Mouse (Mus musculus) telencephalon, adult 2 months (tissue): ENCODE data around the gene Msantd2.
A peak's percentile ranks its signal among the peaks of the same experiment; 100 is the strongest.

Experiments used
- DNase-seq: peaks from one replicate; pipeline ENCODE4 v3.0.0-alpha.2; 2011; ENCODE audit warnings: low read depth, low spot score

Gene Msantd2

GRCm38 (mm10) chr9:37488611-37489396 lies at the start of gene Msantd2:
Gene Msantd2 (plus strand): TSS chr9:37489319.
- peak; percentile 47 for DNase-seq

GRCm38 (mm10) chr9:37452401-37452800 lies 36.7 kb upstream of the Msantd2 start:
- no peak for DNase-seq

GRCm38 (mm10) chr9:37453328-37453727 lies 35.8 kb upstream of the Msantd2 start:
- DNase-seq = no peak

GRCm38 (mm10) chr9:37454011-37454492 lies 35.1 kb upstream of the Msantd2 start:
- DNase-seq = no peak

DNA sequence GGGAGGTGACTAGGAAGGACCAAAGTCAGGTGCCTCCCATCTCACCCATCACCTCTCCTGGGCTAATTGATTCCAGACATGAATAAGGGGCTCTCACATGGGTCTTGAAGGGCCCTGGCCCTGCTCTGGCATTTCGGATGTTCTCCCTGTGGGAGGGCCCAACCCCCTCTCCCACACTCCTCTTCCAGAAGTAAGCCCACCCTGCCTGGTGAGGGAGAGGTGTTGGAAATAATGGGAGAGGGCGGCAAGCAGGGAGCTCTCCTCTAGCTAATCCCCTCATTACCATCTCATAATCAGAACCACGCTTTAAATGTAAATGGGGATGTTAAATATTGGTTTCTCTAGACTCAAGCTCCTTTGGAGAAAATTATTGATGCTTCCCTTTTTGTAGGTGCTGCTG lies 34.1 kb upstream of the Msantd2 start:
- no peak for DNase-seq

DNA sequence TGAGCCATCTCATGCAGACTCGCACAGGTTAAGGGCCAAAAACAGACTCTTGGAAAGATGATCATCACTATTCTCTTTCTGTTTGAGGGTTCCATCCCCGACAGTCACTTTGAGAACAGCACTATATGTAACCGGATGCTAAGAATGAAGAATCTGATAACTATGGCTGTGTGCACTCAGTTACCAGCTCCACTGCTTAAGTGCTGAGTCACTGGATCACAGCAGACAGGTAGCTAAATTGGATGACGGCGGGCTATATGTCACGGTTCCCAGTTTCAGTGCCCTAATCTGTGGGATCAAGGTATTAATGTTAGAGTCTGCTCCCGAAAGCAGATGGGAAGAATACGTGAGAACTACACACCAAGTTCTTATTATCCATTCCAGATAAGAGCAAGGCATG lies 33.3 kb upstream of the Msantd2 start:
- no peak for DNase-seq

DNA sequence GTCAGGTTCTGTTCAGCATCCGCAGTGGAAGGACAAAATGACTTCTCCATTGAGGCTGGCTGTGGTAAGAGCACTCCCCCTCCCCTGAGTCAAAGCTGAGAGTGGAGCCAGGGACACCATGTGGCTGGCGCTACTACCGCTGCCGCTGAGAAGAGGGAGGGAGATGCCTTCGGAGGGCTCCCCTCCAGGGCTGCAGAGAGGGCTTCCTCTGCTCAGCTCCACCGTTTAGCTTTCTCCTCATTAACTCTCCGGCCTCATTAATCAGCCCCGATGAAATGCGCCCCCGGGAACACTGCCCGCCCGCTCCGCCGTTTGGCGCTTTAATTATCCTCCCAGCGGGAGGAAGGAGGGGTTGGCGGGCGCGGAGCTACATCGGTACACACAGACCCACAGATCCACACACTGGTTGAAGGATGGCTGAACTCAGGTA lies 32.6 kb upstream of the Msantd2 start:
- DNase-seq = no peak

GRCm38 (mm10) chr9:37457151-37457550 lies 32.0 kb upstream of the Msantd2 start:
- no peak for DNase-seq

DNA sequence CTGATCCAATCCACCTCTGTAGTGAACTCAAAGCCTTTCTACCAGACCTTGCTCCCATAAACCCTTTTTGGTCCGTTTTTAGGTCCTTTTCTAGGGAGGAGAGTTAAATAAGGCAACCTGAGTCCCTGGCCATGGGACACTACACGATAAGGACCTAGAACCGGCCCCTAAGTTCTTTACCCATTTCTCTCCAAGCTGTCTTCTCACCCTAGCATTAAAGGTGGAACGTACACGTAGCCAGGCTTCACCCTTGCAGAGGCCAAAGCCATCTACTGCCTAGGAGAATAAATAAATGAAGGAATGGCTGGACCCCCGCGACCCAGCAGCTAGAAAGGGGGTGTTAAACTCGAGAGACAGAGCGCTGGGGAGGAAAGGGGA lies 29.5 kb upstream of the Msantd2 start:
- DNase-seq = no peak

DNA sequence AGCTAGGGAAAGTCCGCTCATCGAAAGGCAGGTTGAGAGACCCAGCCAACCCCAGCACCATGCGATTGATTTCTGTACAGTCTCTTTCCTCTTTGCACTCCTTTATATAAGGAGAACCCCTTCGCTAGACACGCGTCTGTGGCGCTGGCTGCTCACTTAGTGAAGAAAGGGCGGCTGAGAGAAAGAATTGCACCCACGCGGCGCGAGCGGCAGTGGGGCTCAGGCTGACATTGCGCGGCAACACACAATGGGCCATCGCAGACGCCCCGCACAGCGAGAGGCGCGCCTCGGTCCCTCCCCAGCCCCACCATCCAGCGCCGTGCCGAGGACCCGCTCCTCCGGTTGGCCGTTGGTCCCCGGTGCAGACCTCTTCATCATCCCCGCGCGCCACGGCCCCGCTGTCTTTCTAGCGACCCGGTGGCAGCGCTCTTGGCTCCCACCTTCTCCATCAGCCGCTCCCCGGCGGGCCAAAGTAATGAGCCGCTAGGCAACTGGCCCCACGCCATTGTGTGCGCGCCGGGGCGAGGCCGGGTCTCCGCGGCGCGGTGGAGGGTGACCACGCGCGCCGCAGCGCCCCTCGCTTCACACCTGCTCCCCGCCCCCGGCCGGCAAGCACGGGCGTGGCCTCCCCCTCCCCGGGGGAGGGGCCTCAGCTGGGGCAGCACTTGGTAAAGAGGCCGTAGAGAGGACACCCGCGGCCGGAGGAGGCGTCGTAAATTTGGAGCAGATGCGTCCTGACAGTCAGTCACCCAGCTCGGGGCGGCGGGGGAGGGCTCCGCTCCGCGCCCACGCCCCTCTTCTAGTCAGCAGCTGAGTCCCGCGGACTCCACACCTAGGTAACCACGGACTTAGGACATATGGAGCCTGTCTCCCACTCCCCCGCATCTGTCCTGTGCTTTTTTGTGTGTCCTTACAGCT lies 28.8 kb upstream of the Msantd2 start:
- no peak for DNase-seq

DNA sequence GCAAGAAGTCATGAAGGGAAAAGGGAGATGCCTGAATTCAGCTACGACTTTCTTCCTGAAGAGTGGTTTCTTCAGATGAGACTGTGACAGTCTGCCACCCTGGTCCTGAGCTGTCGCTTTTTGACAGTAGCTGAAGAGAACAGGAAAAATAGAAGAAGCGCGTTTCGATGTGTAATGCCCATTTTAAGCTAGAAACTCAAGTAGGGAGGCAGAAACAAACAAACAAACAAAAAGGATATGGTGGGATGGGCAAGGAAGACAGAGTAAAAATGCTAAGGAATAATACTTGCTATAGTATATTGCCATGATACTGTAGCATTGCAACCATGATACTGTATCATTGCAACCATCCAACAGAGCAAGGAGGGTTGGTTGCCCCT lies 28.2 kb upstream of the Msantd2 start:
- no peak for DNase-seq

GRCm38 (mm10) chr9:37461571-37461970 lies 27.5 kb upstream of the Msantd2 start:
- no peak for DNase-seq

DNA sequence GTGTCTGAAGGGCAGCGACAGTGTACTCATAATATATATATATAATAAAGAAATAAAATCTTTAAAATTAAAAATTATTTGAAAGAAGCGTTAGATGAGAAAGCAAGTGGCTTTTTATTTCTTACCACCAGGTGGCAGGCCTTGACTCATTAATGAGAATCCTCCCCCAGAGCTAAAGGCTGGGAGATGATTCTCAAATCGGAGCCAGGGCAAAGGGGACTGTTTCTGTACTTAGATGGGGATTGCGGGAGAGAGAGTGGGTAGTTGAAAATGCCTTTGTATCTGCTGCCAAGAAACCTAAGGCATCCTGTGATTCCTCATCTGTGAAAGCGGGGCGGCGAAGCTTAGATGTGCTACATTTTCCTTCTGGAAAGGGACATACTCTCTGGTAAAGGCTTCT lies 26.4 kb upstream of the Msantd2 start:
- peak; percentile 65 for DNase-seq

GRCm38 (mm10) chr9:37473611-37474125 lies 15.5 kb upstream of the Msantd2 start:
- no peak for DNase-seq

DNA sequence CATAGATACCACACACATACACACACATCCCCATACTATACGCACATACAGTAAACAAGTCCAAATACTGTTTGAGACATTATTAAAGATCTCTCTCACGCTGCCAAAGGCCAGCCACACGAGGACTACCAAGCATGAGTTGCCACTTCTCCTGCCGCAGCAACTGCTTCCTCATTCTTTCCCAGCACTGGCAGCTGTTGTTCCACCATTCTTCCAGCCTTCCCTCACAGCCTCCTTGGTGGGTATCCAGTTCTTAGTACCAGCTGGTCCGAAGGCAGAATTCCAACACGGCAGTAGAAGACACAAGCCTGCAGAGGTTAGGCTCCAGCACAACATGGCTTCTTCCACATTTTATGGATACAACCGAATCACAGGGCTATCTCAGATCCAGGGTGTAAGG lies 14.2 kb upstream of the Msantd2 start:
- DNase-seq = no peak

DNA sequence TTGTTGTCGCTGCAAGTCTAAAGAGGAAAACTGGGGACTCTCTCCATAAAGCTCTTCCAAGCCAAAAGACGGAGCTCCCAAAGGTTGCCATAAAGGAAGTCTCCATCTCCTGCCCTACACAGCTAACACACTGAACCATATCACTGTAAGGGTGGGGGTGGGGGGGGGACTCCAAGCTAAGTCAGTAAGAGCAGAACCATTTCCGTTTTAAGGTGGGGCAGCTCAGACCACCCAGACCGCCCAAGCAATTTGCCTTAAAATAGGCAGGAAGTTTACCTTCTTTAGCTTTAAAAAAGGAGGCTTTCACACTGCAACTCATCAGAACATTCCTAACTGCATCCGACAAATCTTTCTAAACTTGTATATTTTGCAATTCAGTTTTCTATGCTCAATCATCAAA lies 4.0 kb upstream of the Msantd2 start:
- DNase-seq = no peak

DNA sequence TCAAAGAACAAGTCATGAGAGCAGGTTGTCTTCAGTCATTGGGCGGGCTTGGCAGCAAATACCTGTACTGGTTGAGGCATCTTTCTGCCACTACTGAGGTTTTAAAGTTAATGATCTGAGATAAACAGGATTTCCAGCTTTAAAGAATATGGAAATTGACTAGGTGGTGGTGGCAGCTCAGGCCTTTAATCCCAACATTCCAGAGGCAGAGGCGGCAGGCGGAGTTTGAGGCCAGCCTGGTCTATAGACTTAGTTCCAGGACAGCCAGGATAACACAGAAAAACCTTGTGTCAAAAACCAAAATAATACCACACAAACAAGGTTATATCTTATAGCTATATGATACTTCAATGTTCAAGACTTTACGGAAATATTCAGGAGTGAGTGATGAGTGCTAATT lies 1.1 kb upstream of the Msantd2 start:
- no peak for DNase-seq

DNA sequence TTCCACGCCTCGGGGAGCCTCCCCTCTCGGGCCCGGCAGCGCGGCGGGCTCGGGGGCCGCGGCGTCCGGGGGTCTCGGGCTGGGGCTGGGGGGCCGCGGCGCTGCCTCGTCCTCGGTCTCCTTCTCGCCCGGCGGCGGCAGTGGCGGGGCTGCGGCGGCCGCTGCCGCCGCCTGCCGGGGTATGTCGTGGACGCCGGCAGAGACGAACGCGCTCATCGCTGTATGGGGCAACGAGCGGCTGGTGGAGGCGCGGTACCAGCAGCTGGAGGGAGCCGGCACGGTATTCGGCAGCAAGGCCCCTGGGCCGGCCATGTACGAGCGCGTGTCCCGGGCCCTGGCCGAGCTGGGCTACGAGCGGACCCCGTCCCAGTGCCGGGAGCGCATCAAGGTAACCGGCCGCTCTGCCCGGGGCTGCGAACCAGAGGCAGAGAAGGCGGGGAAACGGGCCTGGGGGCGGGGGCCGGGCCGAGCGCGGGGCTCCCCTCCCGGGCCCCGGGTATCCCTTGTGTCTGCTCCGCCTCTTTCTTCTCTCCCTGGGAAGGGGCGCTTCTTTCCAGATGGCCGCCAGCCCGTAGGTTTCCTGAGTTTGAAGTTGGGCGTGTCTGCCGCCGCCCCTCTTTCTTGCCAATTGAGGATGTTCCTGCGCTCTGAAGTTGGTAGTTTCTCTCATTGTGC lies 464 bp downstream of the Msantd2 start:
- no peak for DNase-seq

GRCm38 (mm10) chr9:37495761-37496160 lies 6.6 kb downstream of the Msantd2 start:
- no peak for DNase-seq

DNA sequence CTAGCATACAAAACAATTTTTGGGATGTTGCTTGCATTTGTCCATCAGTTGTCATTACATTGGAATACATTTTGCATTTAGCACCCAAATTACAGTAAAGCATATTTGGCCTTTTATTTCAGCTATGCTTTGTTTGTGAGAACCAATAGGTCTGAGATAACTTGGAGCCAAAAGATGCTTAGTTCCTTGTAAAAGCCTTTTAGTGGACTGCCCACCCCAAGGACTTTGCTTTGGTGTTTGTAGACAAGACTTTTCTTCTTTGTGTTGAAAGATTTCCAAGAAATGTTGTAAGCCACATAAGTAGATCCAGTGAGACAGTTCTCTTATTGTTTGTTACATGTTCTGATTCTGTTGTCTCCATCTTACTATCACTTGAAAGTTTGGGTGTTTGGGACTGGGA lies 7.2 kb downstream of the Msantd2 start:
- no peak for DNase-seq

GRCm38 (mm10) chr9:37500201-37500600 lies 11.1 kb downstream of the Msantd2 start:
- DNase-seq = no peak

DNA sequence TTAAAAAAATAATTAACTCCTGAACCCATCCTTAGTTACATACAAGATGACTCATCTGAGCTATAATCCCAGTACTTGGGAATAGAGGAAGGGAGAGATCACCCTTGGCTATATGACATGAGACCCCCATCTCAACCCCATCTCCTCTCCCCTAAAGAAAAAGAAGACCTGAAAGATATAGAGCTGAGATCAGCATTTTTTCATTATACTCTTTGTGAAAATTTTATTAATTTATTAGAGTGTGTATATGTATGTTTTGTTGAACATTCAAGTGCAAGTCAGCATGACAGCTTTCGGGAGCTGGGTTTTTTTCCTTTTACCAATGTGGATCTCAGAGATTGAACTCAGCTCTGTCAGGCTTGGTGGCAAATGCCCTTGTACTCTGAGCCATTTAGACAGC lies 12.1 kb downstream of the Msantd2 start:
- DNase-seq = no peak
